Mouse (Mus musculus) thymus, adult 18-20 months (tissue): ENCODE data around the gene Gm5157.
"Not testable (repeated sequence)": the region's sequence is repeated elsewhere in the genome, so short reads cannot be mapped to it uniquely, and the experiment has no call there.

ENCODE experiments used
- DNase-seq, 2 experiments: peaks; one replicate each; pipeline ENCODE4 v3.0.0; 2022; ENCODE audit warnings: mixed read lengths in 2 of 2

The Gm5157 gene

DNA sequence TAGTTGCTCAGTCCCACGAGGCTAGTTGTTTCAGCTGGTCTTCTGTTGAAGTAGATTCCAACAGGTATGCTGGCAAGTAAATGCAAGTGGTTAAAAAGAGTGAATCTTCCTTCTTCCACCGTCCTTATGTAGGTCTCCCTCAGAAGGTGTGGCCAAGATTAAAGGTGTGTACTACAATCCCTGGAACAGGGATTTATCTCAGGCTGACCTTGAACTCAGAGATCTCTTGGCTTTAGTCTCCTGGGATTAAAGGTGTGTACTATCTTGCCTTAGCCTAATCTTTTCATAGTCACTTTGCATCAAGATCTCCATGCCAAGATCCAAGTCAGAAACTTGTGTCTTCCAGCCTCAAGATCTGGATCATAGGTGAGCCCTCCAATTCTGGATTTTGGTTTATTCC lies at the start of gene Gm5157:
Gm5157 (minus strand) TSS at position 101 of the 400 bp plus-strand sequence.
- DNase-seq: not testable (repeated sequence)

DNA sequence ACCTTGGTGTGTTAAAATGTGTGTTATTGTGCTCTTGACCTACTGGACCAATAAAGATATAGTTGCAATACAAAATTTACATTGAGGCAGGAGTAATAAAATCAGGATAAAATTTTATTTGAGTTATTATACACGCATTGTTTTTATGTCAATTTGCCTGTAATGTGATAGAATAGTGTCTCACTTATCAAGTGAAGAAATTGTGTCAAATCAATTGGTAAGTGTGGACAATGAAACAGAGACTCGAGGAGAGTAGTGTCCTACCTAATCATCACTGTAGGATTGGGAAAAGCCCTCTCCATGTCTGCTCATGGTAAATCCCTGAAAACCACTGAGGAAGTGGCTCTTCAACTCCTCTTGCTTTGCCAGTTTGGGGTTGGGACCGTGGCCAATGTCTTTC lies 28.3 kb downstream of the Gm5157 start, which contains the start of gene Vmn1r123:
Vmn1r123 (plus strand) TSS at position 301 of the 400 bp plus-strand sequence.
- DNase-seq: not testable (repeated sequence)
